20 mouse cellular contexts compared by ENCODE assay signal in genomic region chr11:44633001-44633693, GRCm38 (mm10). TPM values are rescaled to one million over a fixed set of nuclear protein-coding genes. Genes with fewer than 3 reads are reported as not detected.
DNase-seq lines count a peak whose midpoint lies in the region; TF ChIP-seq lines count a peak whose summit lies in the region.
"Had no signal": no experiment of that assay in that cellular context is flagged by ENCODE, and none has a peak within 500 bp of the region (broad histone marks: within the 10 kb centered on the region; RNA-seq: fewer than 3 reads in every experiment).

No protein-coding gene starts in this region.

- TF ChIP-seq RAD21 in CH12.LX (IDR thresholded peaks at IDR 0.05; ENCODE audit: low read depth, low read length): peak; percentile 83

- dilution Hi-C loops in CH12.LX (cut with MboI; ENCODE audit: extremely low pct_ligation_motif_present, extremely low pct_unique_long_range_greater_than_20kb, low sequenced_read_pairs): no loop called here

- 0 out of 2 replicates have a peak, but pooled peaks have one; percentile 1 for TF ChIP-seq CTCF in lung, adult 2 months (IDR thresholded peaks at IDR 0.05; ENCODE audit: insufficient read depth, low read length)
- peak; percentile 32; the same call in 1 of the 2 replicates for TF ChIP-seq CTCF in spleen, adult 2 months (IDR thresholded peaks at IDR 0.05; ENCODE audit: extremely low read depth, insufficient read depth, insufficient read length, insufficient replicate concordance)
- peak in 1 of 2 experiments; percentile 75; a peak in 2 of 4 replicates for TF ChIP-seq CTCF in CH12.LX (conservative IDR thresholded peaks at IDR 0.05 in 1 of 2, IDR thresholded peaks at IDR 0.05 in 1 of 2; ENCODE audit: low read depth in 2 of 2, low read length in 2 of 2)

- H3K36me3 ChIP-seq in spleen, adult 2 months (ENCODE audit: control insufficient read depth, insufficient read depth, low read length): peaks cover 13% of the 10 kb centered on the region
- H3K36me3 ChIP-seq in CH12.LX (replicated peaks in 1 of 2; ENCODE audit: control insufficient read depth in 1 of 2, insufficient read depth in 1 of 2, low read length in 1 of 2): peaks cover 36 to 74% of the 10 kb centered on the region in 2 experiments
- H3K36me3 ChIP-seq: forebrain, embryonic 12.5 days; heart, embryonic 10.5 days had no signal

- DNase-seq in lung, adult 2 months: no peak
- no peak for DNase-seq in lung, adult 18-20 months
- DNase-seq in spleen, adult 2 months (ENCODE audit: low read depth in 1 of 2, low spot score in 2 of 2): no peak
- DNase-seq in spleen, adult 18-20 months: no peak
- peak; percentile 80 for DNase-seq in CH12.LX (ENCODE audit: extremely low read depth)
- no peak for DNase-seq in layer of hippocampus, postnatal 36 days
- DNase-seq in adrenal gland, adult (ENCODE audit: inconsistent age in 2 of 2, low spot score in 1 of 2): no peak
- DNase-seq: adrenal gland, adult 2 months; adrenal gland, postnatal 25 days; cerebellum, adult 18-20 months; cerebellum, adult 9-11 months; cerebellum, postnatal 36 days; gastrocnemius, postnatal 25 days had no signal

- no peaks in the 10 kb centered on the region for H3K4me1 ChIP-seq in lung, adult 2 months (ENCODE audit: control insufficient read depth, insufficient read depth, low read length)
- peaks cover 2% of the 10 kb centered on the region; the same call in 1 of the 2 replicates for H3K4me1 ChIP-seq in spleen, adult 2 months (ENCODE audit: control insufficient read depth, insufficient read depth, insufficient read length)
- peaks cover 23 to 92% of the 10 kb centered on the region in 2 experiments for H3K4me1 ChIP-seq in CH12.LX (ENCODE audit: control insufficient read depth in 1 of 2, insufficient read depth in 2 of 2)

- H3K9me3 ChIP-seq in CH12.LX (replicated peaks; ENCODE audit: low read length): peaks cover 3% of the 10 kb centered on the region
- H3K9me3 ChIP-seq: embryonic facial prominence, embryonic 13.5 days; forebrain, embryonic 12.5 days; heart, embryonic 10.5 days; hindbrain, embryonic 10.5 days had no signal

- H3K4me2 ChIP-seq in CH12.LX (ENCODE audit: insufficient read depth, low read depth, poor library complexity, severe bottlenecking): peak overlapping the region; percentile 94
- H3K4me2 ChIP-seq: embryonic facial prominence, embryonic 13.5 days; forebrain, embryonic 12.5 days; hindbrain, embryonic 14.5 days had no signal

- in situ Hi-C loops in CH12.LX (cut with MboI; ENCODE audit: low pct_ligation_motif_present, low pct_unique_long_range_greater_than_20kb, low sequenced_read_pairs): no loop called here

- H3K4me3 ChIP-seq in lung, adult 2 months (replicated peaks; ENCODE audit: extremely low read depth, low read depth, low read length): no peak overlapping the region
- H3K4me3 ChIP-seq in spleen, adult 2 months (ENCODE audit: extremely low read depth, insufficient read depth, insufficient read length): no peak overlapping the region
- peak overlapping the region in 1 of 3 experiments; percentile 6 for H3K4me3 ChIP-seq in CH12.LX (replicated peaks in 1 of 3; ENCODE audit: low read depth in 2 of 3, low read length in 2 of 3, poor library complexity in 1 of 3)
- H3K4me3 ChIP-seq: embryonic facial prominence, embryonic 13.5 days; forebrain, embryonic 12.5 days; heart, embryonic 10.5 days; hindbrain, embryonic 10.5 days had no signal

- H3K27ac ChIP-seq in spleen, adult 2 months (ENCODE audit: insufficient read depth, low read length): peak overlapping the region; percentile 70
- peak overlapping the region; percentile 95 for H3K27ac ChIP-seq in CH12.LX (ENCODE audit: insufficient read depth, low read depth)
- H3K27ac ChIP-seq: embryonic facial prominence, embryonic 13.5 days; forebrain, embryonic 12.5 days; heart, embryonic 10.5 days; hindbrain, embryonic 10.5 days had no signal

- TF ChIP-seq POLR2A in lung, adult 2 months (IDR thresholded peaks at IDR 0.05; ENCODE audit: borderline replicate concordance, extremely low read depth, low read depth, low read length): no peak
- no peak for TF ChIP-seq POLR2A in spleen, adult 2 months (IDR thresholded peaks at IDR 0.05; ENCODE audit: low read depth, low read length)
- TF ChIP-seq POLR2A in CH12.LX (IDR thresholded peaks at IDR 0.05; ENCODE audit: low read depth, low read length): peak; percentile 44; the same call in 1 of the 2 replicates

- H3K9ac ChIP-seq in CH12.LX (ENCODE audit: insufficient read depth, low read depth): peak overlapping the region; percentile 62
- H3K9ac ChIP-seq: embryonic facial prominence, embryonic 13.5 days; forebrain, embryonic 12.5 days; hindbrain, embryonic 14.5 days had no signal

- peak; percentile 94 for TF ChIP-seq EP300 in CH12.LX (IDR thresholded peaks at IDR 0.05; ENCODE audit: low read length)

- WGBS in lung, adult 2 months: 76% methylated on average over 2 of the region's 2 CpGs
- 17% methylated on average over 2 of the region's 2 CpGs for WGBS in spleen, adult 2 months

- H3K79me2 ChIP-seq in CH12.LX (replicated peaks; ENCODE audit: control insufficient read depth, extremely low read depth, insufficient read depth, poor library complexity, severe bottlenecking): peaks cover 44% of the 10 kb centered on the region

- no peaks in the 10 kb centered on the region for H3K27me3 ChIP-seq in spleen, adult 2 months (ENCODE audit: control insufficient read depth, insufficient read depth, low read length)
- no peaks in the 10 kb centered on the region for H3K27me3 ChIP-seq in CH12.LX (replicated peaks)
- H3K27me3 ChIP-seq: Patski had no signal

TF ChIP-seq in CH12.LX, 34 proteins besides CTCF, POLR2A, EP300 and RAD21:
- no peak for TF ChIP-seq E2F4 (IDR thresholded peaks at IDR 0.05; ENCODE audit: insufficient replicate concordance, low read depth, low read length)
- TF ChIP-seq USF1 (IDR thresholded peaks at IDR 0.05; ENCODE audit: low read depth, low read length): no peak
- peak; percentile 34; the same call in 1 of the 2 replicates for TF ChIP-seq BHLHE40 (IDR thresholded peaks at IDR 0.05; ENCODE audit: low read depth, low read length)
- TF ChIP-seq USF2 (conservative IDR thresholded peaks at IDR 0.05; ENCODE audit: low read depth, low read length): no peak
- no peak for TF ChIP-seq UBTF (IDR thresholded peaks at IDR 0.05; ENCODE audit: low read depth, low read length)
- peak; percentile 79; the same call in 1 of the 2 replicates for TF ChIP-seq MAZ (IDR thresholded peaks at IDR 0.05; ENCODE audit: low read depth, low read length)
- TF ChIP-seq CHD1 (IDR thresholded peaks at IDR 0.05; ENCODE audit: low read depth, low read length): no peak; the same call in 1 of the 2 replicates
- TF ChIP-seq MEF2A (IDR thresholded peaks at IDR 0.05; ENCODE audit: borderline replicate concordance, low read depth, low read length): peak; percentile 69
- peak; percentile 78 for TF ChIP-seq JUND (conservative IDR thresholded peaks at IDR 0.05; ENCODE audit: low read depth, low read length)
- TF ChIP-seq PAX5 (IDR thresholded peaks at IDR 0.05; ENCODE audit: low read length): no peak
- peak; percentile 85; the same call in 1 of the 2 replicates for TF ChIP-seq TCF12 (IDR thresholded peaks at IDR 0.05; ENCODE audit: low read depth, low read length)
- TF ChIP-seq IRF4 (IDR thresholded peaks at IDR 0.05; ENCODE audit: low read depth, low read length): peak; percentile 87
- peak; percentile 68; the same call in 1 of the 2 replicates for TF ChIP-seq NELFE (IDR thresholded peaks at IDR 0.05; ENCODE audit: low read depth, low read length)
- peak; percentile 56; the same call in 1 of the 2 replicates for TF ChIP-seq CHD2 (IDR thresholded peaks at IDR 0.05; ENCODE audit: low read length)
- TF ChIP-seq ZNF384 (IDR thresholded peaks at IDR 0.05; ENCODE audit: low read depth, low read length): peak; percentile 29; the same call in 1 of the 2 replicates
- no peak for TF ChIP-seq KAT2A (IDR thresholded peaks at IDR 0.05; ENCODE audit: insufficient replicate concordance, low read length)
- peak; percentile 83 for TF ChIP-seq SMC3 (IDR thresholded peaks at IDR 0.05; ENCODE audit: low read depth, low read length)
- no peak for TF ChIP-seq NRF1 (IDR thresholded peaks at IDR 0.05; ENCODE audit: low read depth, low read length)
- peak; percentile 63; the same call in 1 of the 2 replicates for TF ChIP-seq POLR2AphosphoS2 (IDR thresholded peaks at IDR 0.05; ENCODE audit: low read depth, low read length)
- TF ChIP-seq MXI1 (IDR thresholded peaks at IDR 0.05; ENCODE audit: low read depth, low read length): peak; percentile 66
- TF ChIP-seq ETS1 (conservative IDR thresholded peaks at IDR 0.05; ENCODE audit: low read depth, low read length): peak; percentile 91
- peak; percentile 61 for TF ChIP-seq HCFC1 (IDR thresholded peaks at IDR 0.05; ENCODE audit: low read depth, low read length)
- TF ChIP-seq JUN (IDR thresholded peaks at IDR 0.05; ENCODE audit: insufficient read depth, low read depth, low read length): peak; percentile 66
- TF ChIP-seq MYC (IDR thresholded peaks at IDR 0.05; ENCODE audit: low read depth, low read length): peak; percentile 69
- peak; percentile 77; the same call in 1 of the 2 replicates for TF ChIP-seq MAFK (IDR thresholded peaks at IDR 0.05; ENCODE audit: insufficient replicate concordance, low read length)
- TF ChIP-seq TBP (conservative IDR thresholded peaks at IDR 0.05; ENCODE audit: low read depth, low read length): peak; percentile 71
- TF ChIP-seq ZMIZ1 (IDR thresholded peaks at IDR 0.05; ENCODE audit: low read depth, low read length): no peak
- TF ChIP-seq GABPA (IDR thresholded peaks at IDR 0.05; ENCODE audit: insufficient replicate concordance, low read depth, low read length): no peak
- TF ChIP-seq RCOR1 (conservative IDR thresholded peaks at IDR 0.05; ENCODE audit: low read depth, low read length): no peak; the same call in 1 of the 2 replicates
- no peak for TF ChIP-seq ZKSCAN1 (IDR thresholded peaks at IDR 0.05; ENCODE audit: borderline replicate concordance, low read depth, low read length)
- peak; percentile 51; the same call in 1 of the 2 replicates for TF ChIP-seq MAX (IDR thresholded peaks at IDR 0.05; ENCODE audit: low read length)
- TF ChIP-seq SIN3A (IDR thresholded peaks at IDR 0.05; ENCODE audit: low read length): peak; percentile 93
- peak; percentile 20 for TF ChIP-seq ZC3H11A (IDR thresholded peaks at IDR 0.05; ENCODE audit: low read depth, low read length)
- peak; percentile 70 for TF ChIP-seq ELF1 (IDR thresholded peaks at IDR 0.05; ENCODE audit: low read depth, low read length)
TF ChIP-seq in CH12.LX: peak in this region for 22.

RNA-seq across cellular contexts. Expression of gene Ebf1, which starts 16.0 kb away (rescaled TPM):
- polyA plus RNA-seq in lung, adult 2 months (2012; rRNA removed): 10.7 and 11.8 TPM in 2 replicates
- 26.6 and 40.1 TPM in 2 replicates for polyA plus RNA-seq in spleen, adult 2 months (2012; rRNA removed)
- total RNA-seq in CH12.LX (2012; rRNA removed) (24.9 and 37.8 TPM in 2 replicates), CH12.LX (2014; rRNA removed) (42.8 and 44.2 TPM in 2 replicates)
- polyA plus RNA-seq in CH12.LX (2012; ENCODE audit: insufficient read length, low read depth): 52.5 and 60.7 TPM in 2 replicates
- total RNA-seq in layer of hippocampus, postnatal 36 days (2021): 1 to 10 TPM; 2.6 to 3.1 TPM
- total RNA-seq: granulocyte monocyte progenitor cell, adult 5-6 weeks had no signal
